Mouse (Mus musculus): ENCODE results near the gene Tbc1d10a.

GRCm38 (mm10) chr11:4146381-4146780, 40.2 kb upstream of the Tbc1d10a start:
- TF ChIP-seq MAX (IDR thresholded peaks at IDR 0.05; ENCODE audit: low read depth) = no peak
- TF ChIP-seq MYOG (IDR thresholded peaks at IDR 0.05; ENCODE audit: control insufficient read depth in 1 of 3, insufficient read depth in 1 of 3, insufficient read length in 2 of 3, low read depth in 2 of 3) = peak; percentile 4 to 69 (median 68)
- TF ChIP-seq CEBPB (IDR thresholded peaks at IDR 0.05; ENCODE audit: insufficient read depth, poor library complexity, severe bottlenecking) = no peak
- no peak for TF ChIP-seq POLR2A (IDR thresholded peaks at IDR 0.05; ENCODE audit: insufficient read length, low read depth)
- TF ChIP-seq MYOD1 (IDR thresholded peaks at IDR 0.05; ENCODE audit: control insufficient read depth in 1 of 3, insufficient read length in 2 of 3, low read depth in 2 of 3) = peak in 2 of 3 experiments; percentile 75 to 82
- no peak for TF ChIP-seq POLR2AphosphoS2 (IDR thresholded peaks at IDR 0.05; ENCODE audit: insufficient read length, low read depth)
- no peak for TF ChIP-seq SRF (IDR thresholded peaks at IDR 0.05; ENCODE audit: control insufficient read depth, insufficient read length, low read depth)

All from myocyte (in vitro differentiated cells).